Mouse (Mus musculus): Measurements from ENCODE around the gene Trpm8. TPM values are rescaled to one million over a fixed set of nuclear protein-coding genes. Genes with fewer than 3 reads are reported as not detected.

Gene Trpm8
- total and polyA plus RNA-seq, 3 experiments, result not detected

DNA sequence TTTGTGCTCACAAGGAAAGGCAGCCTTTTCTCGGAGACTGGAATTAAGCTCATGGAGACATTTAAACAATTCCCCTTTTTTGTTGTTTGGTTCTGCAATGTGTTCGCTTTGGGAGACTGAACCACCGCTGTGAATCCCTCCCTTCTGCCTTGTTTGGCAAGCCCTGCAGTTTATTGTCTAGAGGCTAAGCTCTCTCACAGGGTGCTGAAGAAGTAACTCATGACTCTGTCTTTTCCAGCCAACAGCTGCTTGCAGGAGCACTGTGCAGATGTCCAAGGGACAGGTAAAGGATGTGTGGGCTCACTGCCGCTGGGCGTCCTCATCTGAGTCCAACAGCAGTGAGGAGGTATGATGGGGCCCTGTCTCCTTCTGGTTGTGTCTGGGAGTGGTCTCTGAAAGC lies 134.6 kb downstream of the Trpm8 start:
- Histone ChIP-seq H3K4me3 (replicated peaks in 1 of 3; ENCODE audit: low read depth in 2 of 3, low read length in 2 of 3, poor library complexity in 1 of 3) (no peak overlapping the region), H3K27me3 (replicated peaks) (peaks cover 14% of the 10 kb centered on the region), H3K27ac (ENCODE audit: insufficient read depth, low read depth) (no peak overlapping the region), H3K9me3 (replicated peaks; ENCODE audit: low read length) (peaks cover 2% of the 10 kb centered on the region), H3K9ac (ENCODE audit: insufficient read depth, low read depth) (no peak overlapping the region), H3K79me2 (replicated peaks; ENCODE audit: control insufficient read depth, extremely low read depth, insufficient read depth, poor library complexity, severe bottlenecking) (no peaks in the 10 kb centered on the region), H3K4me2 (ENCODE audit: insufficient read depth, low read depth, poor library complexity, severe bottlenecking) (no peak overlapping the region), H3K4me1 (ENCODE audit: control insufficient read depth in 1 of 2, insufficient read depth in 2 of 2) (no peaks in the 10 kb centered on the region), H3K36me3 (replicated peaks in 1 of 2; ENCODE audit: control insufficient read depth in 1 of 2, insufficient read depth in 1 of 2, low read length in 1 of 2) (no peaks in the 10 kb centered on the region)
- no peak for DNase-seq (ENCODE audit: extremely low read depth)
- dilution Hi-C loops (cut with MboI; ENCODE audit: extremely low pct_ligation_motif_present, extremely low pct_unique_long_range_greater_than_20kb, low sequenced_read_pairs) (no loop called here), in situ Hi-C loops (cut with MboI; ENCODE audit: low pct_ligation_motif_present, low pct_unique_long_range_greater_than_20kb, low sequenced_read_pairs) (no loop called here)
- TF ChIP-seq ELF1 (IDR thresholded peaks at IDR 0.05; ENCODE audit: low read depth, low read length) (no peak), CTCF (conservative IDR thresholded peaks at IDR 0.05 in 1 of 2, IDR thresholded peaks at IDR 0.05 in 1 of 2; ENCODE audit: low read depth in 2 of 2, low read length in 2 of 2) (no peak), MAZ (IDR thresholded peaks at IDR 0.05; ENCODE audit: low read depth, low read length) (no peak), JUN (IDR thresholded peaks at IDR 0.05; ENCODE audit: insufficient read depth, low read depth, low read length) (no peak), ZMIZ1 (IDR thresholded peaks at IDR 0.05; ENCODE audit: low read depth, low read length) (no peak), IRF4 (IDR thresholded peaks at IDR 0.05; ENCODE audit: low read depth, low read length) (no peak), KAT2A (IDR thresholded peaks at IDR 0.05; ENCODE audit: insufficient replicate concordance, low read length) (no peak)

- no peak overlapping the region for H3K4me2 ChIP-seq (ENCODE audit: insufficient read depth, low read depth, poor library complexity, severe bottlenecking)
- peaks cover 17% of the 10 kb centered on the region for H3K9me3 ChIP-seq (replicated peaks; ENCODE audit: low read length)
- no peak for TF ChIP-seq CHD2 (IDR thresholded peaks at IDR 0.05; ENCODE audit: low read length)
- no peak for TF ChIP-seq E2F4 (IDR thresholded peaks at IDR 0.05; ENCODE audit: insufficient replicate concordance, low read depth, low read length)
- no peak for TF ChIP-seq KAT2A (IDR thresholded peaks at IDR 0.05; ENCODE audit: insufficient replicate concordance, low read length)
- TF ChIP-seq ZNF384 (IDR thresholded peaks at IDR 0.05; ENCODE audit: low read depth, low read length), result no peak
- no peak for TF ChIP-seq TCF12 (IDR thresholded peaks at IDR 0.05; ENCODE audit: low read depth, low read length)
- no peak for TF ChIP-seq PAX5 (IDR thresholded peaks at IDR 0.05; ENCODE audit: low read length)
- no peak for TF ChIP-seq RCOR1 (conservative IDR thresholded peaks at IDR 0.05; ENCODE audit: low read depth, low read length)
- no peak for TF ChIP-seq MYC (IDR thresholded peaks at IDR 0.05; ENCODE audit: low read depth, low read length)
- no peak for TF ChIP-seq EP300 (IDR thresholded peaks at IDR 0.05; ENCODE audit: low read length)
- no peak for TF ChIP-seq POLR2AphosphoS2 (IDR thresholded peaks at IDR 0.05; ENCODE audit: low read depth, low read length)
- no peak overlapping the region for H3K4me3 ChIP-seq (replicated peaks in 1 of 3; ENCODE audit: low read depth in 2 of 3, low read length in 2 of 3, poor library complexity in 1 of 3)
- H3K27me3 ChIP-seq (replicated peaks), result no peaks in the 10 kb centered on the region
- H3K4me1 ChIP-seq (ENCODE audit: control insufficient read depth in 1 of 2, insufficient read depth in 2 of 2), result no peaks in the 10 kb centered on the region
- H3K36me3 ChIP-seq (replicated peaks in 1 of 2; ENCODE audit: control insufficient read depth in 1 of 2, insufficient read depth in 1 of 2, low read length in 1 of 2), result no peaks in the 10 kb centered on the region
- no peaks in the 10 kb centered on the region for H3K79me2 ChIP-seq (replicated peaks; ENCODE audit: control insufficient read depth, extremely low read depth, insufficient read depth, poor library complexity, severe bottlenecking)
- no peak overlapping the region for H3K27ac ChIP-seq (ENCODE audit: insufficient read depth, low read depth)
- DNase-seq (ENCODE audit: extremely low read depth), result no peak
- in situ Hi-C loops (cut with MboI; ENCODE audit: low pct_ligation_motif_present, low pct_unique_long_range_greater_than_20kb, low sequenced_read_pairs), result no loop called here
- no peak overlapping the region for H3K9ac ChIP-seq (ENCODE audit: insufficient read depth, low read depth)
- dilution Hi-C loops (cut with MboI; ENCODE audit: extremely low pct_ligation_motif_present, extremely low pct_unique_long_range_greater_than_20kb, low sequenced_read_pairs), result no loop called here
Measured at GRCm38 (mm10) chr1:88418943-88419342, 141.5 kb downstream of the Trpm8 start.
